Comparison of ENCODE assay signal across 31 mouse cellular contexts in genomic region chr1:79212471-79212870, GRCm38 (mm10).
DNase-seq lines count a peak whose midpoint lies in the region; ATAC-seq lines count a peak whose summit lies in the region.
"Had no signal": no experiment of that assay in that cellular context is flagged by ENCODE, and none has a peak within 500 bp of the region (broad histone marks: within the 10 kb centered on the region; RNA-seq: fewer than 3 reads in every experiment).

No protein-coding gene starts in this region.

- peak; percentile 94 for ATAC-seq in forebrain, embryonic 13.5 days
- no peak for ATAC-seq in forebrain, embryonic 12.5 days (ENCODE audit: low FRiP score)
- ATAC-seq in forebrain, embryonic 16.5 days: peak; percentile 97
- ATAC-seq: intestine, postnatal 0 days; lung, postnatal 0 days had no signal

- no peaks in the 10 kb centered on the region for H3K27me3 ChIP-seq in forebrain, embryonic 13.5 days
- H3K27me3 ChIP-seq in forebrain, embryonic 12.5 days: no peaks in the 10 kb centered on the region
- no peaks in the 10 kb centered on the region for H3K27me3 ChIP-seq in forebrain, embryonic 16.5 days (replicated peaks; ENCODE audit: control insufficient read depth, insufficient read depth, low read length)
- H3K27me3 ChIP-seq: heart, embryonic 12.5 days; limb, embryonic 15.5 days; liver, embryonic 13.5 days; megakaryocyte, embryonic 14.5 days; midbrain, embryonic 12.5 days; neural tube, embryonic 13.5 days had no signal

- no peaks in the 10 kb centered on the region for H3K4me1 ChIP-seq in forebrain, embryonic 13.5 days
- no peaks in the 10 kb centered on the region for H3K4me1 ChIP-seq in forebrain, embryonic 12.5 days
- no peaks in the 10 kb centered on the region for H3K4me1 ChIP-seq in forebrain, embryonic 16.5 days (replicated peaks; ENCODE audit: control insufficient read depth, insufficient read depth, low read length)
- H3K4me1 ChIP-seq: heart, embryonic 12.5 days; limb, embryonic 10.5 days; limb, embryonic 15.5 days; liver, embryonic 13.5 days; megakaryocyte, embryonic 14.5 days; midbrain, embryonic 12.5 days; neural tube, embryonic 13.5 days had no signal

- H3K4me3 ChIP-seq in forebrain, embryonic 13.5 days: no peak overlapping the region
- no peak overlapping the region for H3K4me3 ChIP-seq in forebrain, embryonic 12.5 days (replicated peaks)
- H3K4me3 ChIP-seq in forebrain, embryonic 16.5 days (replicated peaks; ENCODE audit: low read length): no peak overlapping the region
- H3K4me3 ChIP-seq: heart, adult 2 months; heart, embryonic 12.5 days; left cerebral cortex, adult 2 months; limb, embryonic 10.5 days; limb, embryonic 15.5 days; liver, embryonic 13.5 days; megakaryocyte, embryonic 14.5 days; midbrain, embryonic 12.5 days; neural tube, embryonic 13.5 days had no signal

- 81% methylated on average over 5 of the region's 5 CpGs for WGBS in forebrain, embryonic 13.5 days
- 89% methylated on average over 5 of the region's 5 CpGs for WGBS in forebrain, embryonic 12.5 days
- 64% methylated on average over 5 of the region's 5 CpGs for WGBS in forebrain, embryonic 16.5 days

- no peaks in the 10 kb centered on the region for H3K9me3 ChIP-seq in forebrain, embryonic 13.5 days (replicated peaks)
- H3K9me3 ChIP-seq in forebrain, embryonic 12.5 days: no peaks in the 10 kb centered on the region
- no peaks in the 10 kb centered on the region for H3K9me3 ChIP-seq in forebrain, embryonic 16.5 days (ENCODE audit: control insufficient read depth, low read length)
- H3K9me3 ChIP-seq: G1E; heart, embryonic 12.5 days; limb, embryonic 10.5 days; limb, embryonic 15.5 days; liver, embryonic 13.5 days; midbrain, embryonic 12.5 days; neural tube, embryonic 13.5 days had no signal

- H3K9ac ChIP-seq in forebrain, embryonic 13.5 days: no peak overlapping the region
- no peak overlapping the region for H3K9ac ChIP-seq in forebrain, embryonic 12.5 days
- H3K9ac ChIP-seq in forebrain, embryonic 16.5 days (replicated peaks; ENCODE audit: low read depth, low read length): no peak overlapping the region
- H3K9ac ChIP-seq: heart, embryonic 12.5 days; hindbrain, embryonic 14.5 days; limb, embryonic 15.5 days; liver, embryonic 13.5 days; midbrain, embryonic 12.5 days; neural tube, embryonic 13.5 days had no signal

- H3K27ac ChIP-seq in forebrain, embryonic 13.5 days: no peak overlapping the region
- H3K27ac ChIP-seq in forebrain, embryonic 12.5 days: no peak overlapping the region
- no peak overlapping the region for H3K27ac ChIP-seq in forebrain, embryonic 16.5 days (ENCODE audit: low read length)
- H3K27ac ChIP-seq: heart, adult 2 months; hindbrain, embryonic 14.5 days; left cerebral cortex, adult 2 months; limb, embryonic 10.5 days; limb, embryonic 15.5 days; liver, embryonic 13.5 days; midbrain, embryonic 12.5 days; neural tube, embryonic 13.5 days had no signal

- DNase-seq in left cerebral cortex, postnatal 14 days (ENCODE audit: low spot score in 2 of 2): peak; percentile 6 to 13
- no peak for DNase-seq in left cerebral cortex, adult 8-10 months (ENCODE audit: low spot score in 2 of 2)
- peak; percentile 70 for DNase-seq in layer of hippocampus, adult 9-11 months
- no peak for DNase-seq in testis, postnatal 14 days (ENCODE audit: low spot score)
- no peak for DNase-seq in thymus, postnatal 36 days
- DNase-seq: adrenal gland, adult 8-10 months; cerebellum, adult 18-20 months; cerebellum, postnatal 10 days; heart, adult 2 months; heart, postnatal 4 days; kidney, adult 9 months; kidney, postnatal 25 days; liver, embryonic 13.5 days; lung, adult 18-20 months; lung, postnatal 4 days; right cerebral cortex, postnatal 14 days; thymus, postnatal 14 days had no signal

- intact Hi-C loops in left cerebral cortex, postnatal 14 days (cut with DNase I): no loop called here

- no peaks in the 10 kb centered on the region for H3K36me3 ChIP-seq in forebrain, embryonic 13.5 days (ENCODE audit: poor library complexity, severe bottlenecking)
- no peaks in the 10 kb centered on the region for H3K36me3 ChIP-seq in forebrain, embryonic 12.5 days (replicated peaks)
- no peaks in the 10 kb centered on the region for H3K36me3 ChIP-seq in forebrain, embryonic 16.5 days (ENCODE audit: control insufficient read depth, insufficient read depth)
- H3K36me3 ChIP-seq: G1E; heart, embryonic 12.5 days; limb, embryonic 10.5 days; limb, embryonic 15.5 days; liver, embryonic 13.5 days; midbrain, embryonic 12.5 days; neural tube, embryonic 13.5 days had no signal

- H3K4me2 ChIP-seq in forebrain, embryonic 13.5 days: no peak overlapping the region
- no peak overlapping the region for H3K4me2 ChIP-seq in forebrain, embryonic 12.5 days
- H3K4me2 ChIP-seq in forebrain, embryonic 16.5 days (ENCODE audit: low read length): no peak overlapping the region
- H3K4me2 ChIP-seq: heart, embryonic 12.5 days; hindbrain, embryonic 14.5 days; limb, embryonic 15.5 days; liver, embryonic 13.5 days; midbrain, embryonic 12.5 days; neural tube, embryonic 13.5 days had no signal

Comparison
In these comparisons a context has a peak if more than half of its experiments do, and no peak if none do; other contexts are left out.
1. DNase-seq: peak in left cerebral cortex, postnatal 14 days (2 of 2) and layer of hippocampus, adult 9-11 months (single experiment); none in left cerebral cortex, adult 8-10 months (0 of 2), testis, postnatal 14 days (single experiment) and thymus, postnatal 36 days (0 of 2).